Mouse (Mus musculus) embryonic facial prominence, embryonic 13.5 days (tissue): ENCODE data around the gene Atp6v1g2. TPM values are rescaled to one million over a fixed set of nuclear protein-coding genes. Genes with fewer than 3 reads are reported as not detected.

Experiments used
- ATAC-seq: fragments of 200-750 bp; cut with Nextera tagmentation; 2 replicates; pipeline ENCODE4 v1.8.0; 2017; ENCODE audit warnings: low read depth; ENCODE audit not compliant: insufficient number of reproducible peaks, insufficient read depth, low FRiP score, low TSS enrichment
- H3K27ac ChIP-seq: fragments of 300-500 bp; sonication (generic); 2 replicates; pipeline ENCODE4 v1.5.1; 2015; ENCODE audit warnings: moderate library complexity, mild to moderate bottlenecking, inconsistent platforms
- H3K27me3 ChIP-seq: fragments of 300-500 bp; sonication (generic); 2 replicates; pipeline ENCODE4 v1.6.1; 2015; ENCODE audit warnings: mild to moderate bottlenecking, inconsistent platforms
- H3K36me3 ChIP-seq: fragments of 300-500 bp; sonication (generic); 2 replicates; pipeline ENCODE4 v1.6.1; 2015; ENCODE audit warnings: mild to moderate bottlenecking, inconsistent platforms
- H3K4me1 ChIP-seq: fragments of 300-500 bp; sonication (generic); 2 replicates; pipeline ENCODE4 v1.6.1; 2015; ENCODE audit warnings: inconsistent platforms
- H3K4me2 ChIP-seq: fragments of 300-500 bp; sonication (generic); 2 replicates; pipeline ENCODE4 v1.6.1; 2015; ENCODE audit warnings: moderate library complexity, mild to moderate bottlenecking, inconsistent platforms
- H3K4me3 ChIP-seq: fragments of 300-500 bp; sonication (generic); 2 replicates; pipeline ENCODE4 v1.5.1; 2015; ENCODE audit warnings: mild to moderate bottlenecking, inconsistent platforms
- H3K9ac ChIP-seq: fragments of 300-500 bp; sonication (generic); 2 replicates; pipeline ENCODE4 v1.6.1; 2015; ENCODE audit warnings: mild to moderate bottlenecking, inconsistent platforms
- H3K9me3 ChIP-seq: fragments of 300-500 bp; sonication (generic); 2 replicates; pipeline ENCODE4 v1.6.1; 2016; ENCODE audit warnings: inconsistent platforms
- WGBS: fragments of 180-500 bp; shearing (Covaris S2); methylation state at CpG from one replicate; pipeline ENCODE4 v1.1.7; 2015; ENCODE audit warnings: mixed read lengths; 5-methylcytosine and 5-hydroxymethylcytosine counted together
- polyA plus RNA-seq: library from polyadenylated mRNA; unstranded; fragments of >200 nt; fragmentation: Nextera tagmentation; extraction: Ambion mirVana; gene quantifications from 2 replicates; pipeline ENCODE4 v1.2.1, GENCODE M21; 2015

Gene Atp6v1g2
- polyA plus RNA-seq, 1 experiment from 2014 or later, result 3.9 TPM

DNA sequence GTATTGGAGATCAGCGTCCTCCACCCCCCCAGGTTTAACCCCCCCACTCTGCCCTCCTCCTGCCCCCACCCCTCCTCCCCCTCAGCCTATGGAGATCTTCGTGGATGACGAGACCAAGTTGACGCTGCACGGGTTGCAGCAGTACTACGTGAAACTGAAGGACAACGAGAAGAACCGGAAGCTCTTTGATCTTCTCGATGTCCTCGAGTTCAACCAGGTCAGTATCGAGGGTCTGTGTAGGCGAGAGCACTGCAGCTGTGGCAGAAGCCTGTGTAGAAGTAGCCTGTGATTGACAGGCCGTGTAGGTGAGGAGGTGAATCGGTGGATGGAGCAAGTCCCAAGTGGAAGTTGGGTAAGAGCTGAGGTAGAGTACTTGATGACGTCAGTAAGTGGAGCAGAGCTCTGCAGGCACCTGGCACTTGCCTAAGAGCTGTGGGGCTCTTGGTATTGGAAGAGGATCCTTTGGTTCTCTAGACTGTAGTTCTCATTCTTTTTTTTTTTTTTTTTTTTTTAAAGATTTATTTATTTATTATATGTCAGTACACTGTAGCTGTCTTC lies 17.8 kb downstream of the Atp6v1g2 start:
- Histone ChIP-seq H3K4me2 (no peak overlapping the region), H3K4me1 (peaks cover 5% of the 10 kb centered on the region), H3K36me3 (peaks cover 79% of the 10 kb centered on the region), H3K9me3 (no peaks in the 10 kb centered on the region), H3K4me3 (no peak overlapping the region), H3K9ac (no peak overlapping the region), H3K27me3 (no peaks in the 10 kb centered on the region), H3K27ac (no peak overlapping the region)
- ATAC-seq, result no peak
- WGBS, result 81% methylated on average over 15 of the region's 15 CpGs

DNA sequence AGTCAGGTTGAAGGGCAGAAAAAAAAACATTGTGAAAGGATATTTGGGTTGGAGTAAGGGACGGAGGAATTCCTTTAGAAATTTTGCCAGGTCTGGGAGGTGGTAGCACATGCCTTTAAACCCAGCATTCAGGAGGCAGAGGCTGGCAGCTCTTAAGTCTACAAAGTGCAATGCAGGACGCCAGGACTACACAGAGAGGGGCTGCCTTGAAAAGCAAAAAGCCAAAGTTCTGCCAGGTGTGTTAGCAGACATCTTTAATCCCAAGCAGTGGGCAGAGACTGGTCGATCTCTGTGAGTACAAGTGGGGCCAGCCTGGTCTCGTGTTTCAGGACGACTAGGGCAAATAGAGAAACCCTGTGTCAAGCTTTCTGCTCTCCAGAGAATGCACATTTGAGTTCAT lies 18.5 kb downstream of the Atp6v1g2 start:
- WGBS, result 74% methylated on average over 5 of the region's 5 CpGs
- Histone ChIP-seq H3K9ac (no peak overlapping the region), H3K27me3 (no peaks in the 10 kb centered on the region), H3K4me3 (no peak overlapping the region), H3K4me2 (no peak overlapping the region), H3K27ac (no peak overlapping the region), H3K4me1 (0 out of 2 replicates have a peak, but pooled peaks cover 4% of the 10 kb centered on the region), H3K36me3 (peaks cover 72% of the 10 kb centered on the region), H3K9me3 (no peaks in the 10 kb centered on the region)
- no peak for ATAC-seq

- Histone ChIP-seq H3K9ac (no peak overlapping the region), H3K4me2 (no peak overlapping the region), H3K4me3 (no peak overlapping the region), H3K4me1 (0 out of 2 replicates have a peak, but pooled peaks cover 4% of the 10 kb centered on the region), H3K9me3 (no peaks in the 10 kb centered on the region), H3K36me3 (peaks cover 64% of the 10 kb centered on the region), H3K27me3 (no peaks in the 10 kb centered on the region), H3K27ac (no peak overlapping the region)
- 84% methylated on average over 18 of the region's 18 CpGs for WGBS
- ATAC-seq, result no peak
These were observed 19.3 kb downstream of the Atp6v1g2 start for GRCm38 (mm10) chr17:35252619-35253292.

DNA sequence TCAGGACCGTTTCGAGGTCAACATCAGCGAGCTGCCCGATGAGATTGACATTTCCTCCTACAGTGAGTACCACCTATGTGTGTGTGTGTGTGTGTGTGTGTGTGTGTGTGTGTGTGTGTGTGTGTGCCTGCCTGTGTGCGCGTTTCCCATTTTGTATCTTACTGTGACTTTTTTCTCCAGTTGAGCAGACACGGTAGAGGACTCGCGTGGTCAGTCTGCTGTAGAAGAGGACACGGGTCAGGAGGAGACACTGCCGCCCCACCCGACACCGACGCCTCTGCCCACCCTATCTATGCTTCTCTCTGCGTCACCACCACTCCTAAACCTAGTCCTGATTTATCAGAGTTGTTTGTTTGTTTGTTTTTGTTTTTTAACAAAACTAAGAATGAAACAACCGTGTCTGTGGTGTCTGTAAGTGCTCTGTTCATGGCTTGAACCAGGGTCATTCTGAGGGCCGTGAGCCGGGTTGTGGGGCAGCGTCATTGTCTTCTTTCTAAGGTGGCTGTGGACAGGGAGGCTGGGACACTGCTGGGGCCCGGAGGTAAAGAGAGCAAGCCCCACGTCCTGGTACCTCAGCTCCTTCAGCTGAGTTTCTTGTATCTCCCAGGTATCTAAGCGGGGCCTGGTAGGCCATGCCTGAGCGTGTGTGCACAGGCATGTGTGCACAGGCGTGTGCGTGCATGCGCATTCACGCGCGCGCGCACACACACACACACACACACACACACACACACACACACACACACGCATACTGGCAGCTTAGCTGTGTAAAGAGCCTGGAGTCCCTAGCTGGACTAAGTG lies 20.0 kb downstream of the Atp6v1g2 start:
- Histone ChIP-seq H3K27ac (no peak overlapping the region), H3K4me3 (no peak overlapping the region), H3K4me1 (0 out of 2 replicates have a peak, but pooled peaks cover 4% of the 10 kb centered on the region), H3K9me3 (no peaks in the 10 kb centered on the region), H3K36me3 (peaks cover 57% of the 10 kb centered on the region), H3K9ac (no peak overlapping the region), H3K4me2 (no peak overlapping the region), H3K27me3 (no peaks in the 10 kb centered on the region)
- no peak for ATAC-seq
- 90% methylated on average over 32 of the region's 32 CpGs for WGBS

GRCm38 (mm10) chr17:35254241-35255098 lies 21.0 kb downstream of the Atp6v1g2 start:
- WGBS, result 58% methylated on average over 11 of the region's 11 CpGs
- ATAC-seq, result peak; percentile 33; the same call in 1 of the 2 replicates

GRCm38 (mm10) chr17:35255301-35255700 lies 21.8 kb downstream of the Atp6v1g2 start:
- peaks cover 39% of the 10 kb centered on the region for H3K36me3 ChIP-seq
- H3K27ac ChIP-seq, result no peak overlapping the region
- no peak for ATAC-seq
- H3K9me3 ChIP-seq, result no peaks in the 10 kb centered on the region
- H3K4me1 ChIP-seq, result 0 out of 2 replicates have a peak, but pooled peaks cover 4% of the 10 kb centered on the region
- no peak overlapping the region for H3K4me2 ChIP-seq
- peaks cover 10% of the 10 kb centered on the region for H3K27me3 ChIP-seq
- WGBS, result 73% methylated on average over 3 of the region's 3 CpGs
- H3K9ac ChIP-seq, result no peak overlapping the region
- H3K4me3 ChIP-seq, result no peak overlapping the region

More at GRCm38 (mm10) chr17:35254241-35255098, 21.0 kb downstream of the Atp6v1g2 start:
- Histone ChIP-seq H3K4me2 (no peak overlapping the region), H3K4me1 (0 out of 2 replicates have a peak, but pooled peaks cover 4% of the 10 kb centered on the region), H3K4me3 (no peak overlapping the region), H3K27me3 (peaks cover 3% of the 10 kb centered on the region), H3K27ac (no peak overlapping the region), H3K9me3 (no peaks in the 10 kb centered on the region), H3K36me3 (peaks cover 47% of the 10 kb centered on the region), H3K9ac (no peak overlapping the region)

DNA sequence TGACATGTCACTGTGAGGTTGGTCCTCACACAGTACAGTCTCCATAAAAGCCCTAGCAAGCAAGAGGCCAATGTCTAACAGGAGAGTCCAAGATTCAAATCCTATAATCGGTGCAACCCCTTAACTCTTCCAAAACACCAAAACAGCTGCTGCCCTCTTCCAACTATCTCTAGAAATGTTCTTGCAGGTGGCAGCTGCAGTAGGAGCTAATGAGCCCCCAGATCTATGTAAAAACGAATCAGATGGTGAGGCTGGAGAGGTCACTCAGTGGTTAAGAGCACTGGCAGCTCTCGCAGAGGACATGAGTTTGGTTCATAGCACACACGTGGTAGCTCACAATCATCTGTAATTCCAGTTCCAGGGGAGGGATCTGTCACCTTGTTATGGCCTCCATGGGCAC lies 22.2 kb downstream of the Atp6v1g2 start:
- Histone ChIP-seq H3K4me3 (no peak overlapping the region), H3K27me3 (peaks cover 14% of the 10 kb centered on the region), H3K9me3 (no peaks in the 10 kb centered on the region), H3K4me1 (no peaks in the 10 kb centered on the region), H3K4me2 (no peak overlapping the region), H3K27ac (no peak overlapping the region), H3K36me3 (peaks cover 35% of the 10 kb centered on the region), H3K9ac (no peak overlapping the region)
- no peak for ATAC-seq
- WGBS, result 56% methylated on average over 4 of the region's 4 CpGs

GRCm38 (mm10) chr17:35257378-35257777 lies 23.9 kb downstream of the Atp6v1g2 start:
- Histone ChIP-seq H3K27ac (no peak overlapping the region), H3K4me2 (no peak overlapping the region), H3K9me3 (no peaks in the 10 kb centered on the region), H3K4me3 (no peak overlapping the region), H3K4me1 (no peaks in the 10 kb centered on the region), H3K9ac (no peak overlapping the region), H3K36me3 (peaks cover 19% of the 10 kb centered on the region), H3K27me3 (peaks cover 31% of the 10 kb centered on the region)
- ATAC-seq, result no peak
- 79% methylated on average over 1 of the region's 1 CpGs for WGBS

DNA sequence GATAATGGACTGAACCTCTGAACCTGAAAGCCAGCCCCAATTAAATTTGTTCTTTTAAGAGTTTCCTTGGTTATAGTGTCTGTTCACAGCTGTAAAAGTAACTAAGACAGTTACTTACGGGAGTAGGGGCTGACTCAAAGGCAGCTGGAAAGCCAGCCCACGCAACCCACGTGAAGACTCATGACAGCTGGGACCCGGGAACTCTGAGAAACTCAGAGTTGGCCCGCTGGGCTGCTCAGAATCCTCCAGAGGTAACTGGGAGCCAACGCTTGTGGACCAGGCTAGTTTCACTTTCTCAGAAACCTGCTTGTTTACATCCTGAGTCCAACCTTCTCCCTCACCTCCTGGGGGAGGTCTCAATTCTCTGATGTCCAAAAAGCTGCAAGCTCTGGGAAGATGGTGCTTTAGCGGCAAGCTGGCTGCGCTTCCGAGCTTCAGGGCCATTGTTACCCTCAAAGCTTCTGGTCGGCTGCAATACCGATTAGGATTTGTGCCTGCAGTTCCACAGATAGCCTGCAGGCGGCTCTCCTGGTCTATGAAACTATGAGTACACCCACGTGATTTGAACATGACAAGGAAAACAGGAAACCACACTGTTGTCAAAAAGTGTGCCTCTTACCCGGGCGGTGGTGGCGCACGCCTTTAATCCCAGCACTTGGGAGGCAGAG lies 24.5 kb downstream of the Atp6v1g2 start:
- Histone ChIP-seq H3K4me2 (peak overlapping the region; percentile 35), H3K4me3 (peak overlapping the region; percentile 21; the same call in 1 of the 2 replicates), H3K9ac (peak overlapping the region; percentile 46; the same call in 1 of the 2 replicates), H3K9me3 (no peaks in the 10 kb centered on the region), H3K4me1 (no peaks in the 10 kb centered on the region), H3K27me3 (peaks cover 37% of the 10 kb centered on the region), H3K27ac (no peak overlapping the region), H3K36me3 (peaks cover 14% of the 10 kb centered on the region)
- no peak for ATAC-seq
- WGBS, result 17% methylated on average over 17 of the region's 17 CpGs

GRCm38 (mm10) chr17:35258492-35259478 lies 25.3 kb downstream of the Atp6v1g2 start:
- H3K4me2 ChIP-seq, result no peak overlapping the region
- H3K4me3 ChIP-seq, result no peak overlapping the region
- peaks cover 45% of the 10 kb centered on the region for H3K27me3 ChIP-seq
- WGBS, result 61% methylated on average over 14 of the region's 14 CpGs
- peaks cover 7% of the 10 kb centered on the region; the same call in 1 of the 2 replicates for H3K4me1 ChIP-seq
- H3K9me3 ChIP-seq, result no peaks in the 10 kb centered on the region
- no peak overlapping the region for H3K27ac ChIP-seq
- no peak overlapping the region for H3K9ac ChIP-seq
- ATAC-seq, result no peak
- H3K36me3 ChIP-seq, result peaks cover 5% of the 10 kb centered on the region
